8 mouse cellular contexts compared by ENCODE assay signal in the genomic region with DNA sequence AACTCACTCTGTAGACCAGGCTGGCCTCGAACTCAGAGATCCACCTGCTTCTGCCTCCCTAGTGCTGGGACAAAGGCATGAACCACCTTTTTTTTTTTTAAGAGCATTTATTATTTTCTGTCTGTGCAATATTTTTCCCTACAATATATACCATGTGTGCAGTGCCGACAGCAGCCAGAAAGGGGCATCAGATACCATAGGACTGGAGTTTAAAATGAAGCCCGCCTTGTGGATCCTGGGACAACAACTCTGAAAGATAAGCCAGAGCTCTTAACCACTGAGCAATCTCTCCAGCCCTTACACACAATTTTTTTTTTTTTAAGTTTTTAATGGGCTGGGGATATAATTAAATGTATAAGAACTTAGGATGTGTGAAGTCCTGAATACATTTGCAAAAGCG. TPM values are rescaled to one million over a fixed set of nuclear protein-coding genes. Genes with fewer than 3 reads are reported as not detected.
A peak's percentile ranks its signal among the peaks of the same experiment; 100 is the strongest.
DNase-seq lines count a peak whose midpoint lies in the region; ATAC-seq and TF ChIP-seq lines count a peak whose summit lies in the region.

No protein-coding gene starts in this region.

- TF ChIP-seq CTCF in embryonic fibroblast, embryonic 13.5 days (IDR thresholded peaks at IDR 0.05; ENCODE audit: borderline replicate concordance, insufficient read depth, low read length): no peak
- TF ChIP-seq CTCF in hindbrain, postnatal 0 days (IDR thresholded peaks at IDR 0.05; ENCODE audit: low read depth): no peak
- TF ChIP-seq CTCF in lung, adult 2 months (IDR thresholded peaks at IDR 0.05; ENCODE audit: insufficient read depth, low read length): peak; percentile 40

- peak overlapping the region; percentile 96 for H3K27ac ChIP-seq in embryonic fibroblast, embryonic 13.5 days (ENCODE audit: insufficient read depth, low read length)
- H3K27ac ChIP-seq in hindbrain, postnatal 0 days: no peak overlapping the region

- peaks cover 13% of the 10 kb centered on the region for H3K4me1 ChIP-seq in embryonic fibroblast, embryonic 13.5 days (ENCODE audit: control insufficient read depth, insufficient read depth, low read length)
- H3K4me1 ChIP-seq in hindbrain, postnatal 0 days (ENCODE audit: insufficient read depth, low read length): peaks cover 7% of the 10 kb centered on the region; the same call in 1 of the 2 replicates
- peaks cover 6% of the 10 kb centered on the region; the same call in 1 of the 2 replicates for H3K4me1 ChIP-seq in lung, adult 2 months (ENCODE audit: control insufficient read depth, insufficient read depth, low read length)

- WGBS in hindbrain, postnatal 0 days: 26% methylated on average over 4 of the region's 4 CpGs
- WGBS in lung, adult 2 months: 21% methylated on average over 4 of the region's 4 CpGs

- no peak overlapping the region for H3K9ac ChIP-seq in hindbrain, postnatal 0 days (replicated peaks; ENCODE audit: low read length)

- no peak overlapping the region for H3K4me3 ChIP-seq in embryonic fibroblast, embryonic 13.5 days (ENCODE audit: insufficient read depth, low read length)
- no peak overlapping the region for H3K4me3 ChIP-seq in hindbrain, postnatal 0 days (ENCODE audit: low read length)
- no peak overlapping the region for H3K4me3 ChIP-seq in lung, adult 2 months (replicated peaks; ENCODE audit: extremely low read depth, low read depth, low read length)

- ATAC-seq in hindbrain, postnatal 0 days: peak; percentile 46; the same call in 1 of the 2 replicates

- no peaks in the 10 kb centered on the region for H3K27me3 ChIP-seq in hindbrain, postnatal 0 days (ENCODE audit: insufficient read depth, low read length)

- no peaks in the 10 kb centered on the region for H3K9me3 ChIP-seq in hindbrain, postnatal 0 days (ENCODE audit: low read length)

- DNase-seq in 416B (ENCODE audit: low read depth) (peak; percentile 93), NIH3T3 (ENCODE audit: low read depth) (peak; percentile 85)
- peak; percentile 78 for DNase-seq in hindbrain, postnatal 0 days (ENCODE audit: low spot score)
- DNase-seq in lung, adult 2 months: no peak
- peak; percentile 69 to 73 for DNase-seq in spleen, postnatal 4 days (ENCODE audit: low spot score in 2 of 2)
- DNase-seq in urinary bladder, adult 2 months (ENCODE audit: low spot score): no peak
- no peak for DNase-seq in frontal cortex, adult 2 months (ENCODE audit: extremely low spot score in 1 of 2, low spot score in 1 of 2)

- no peaks in the 10 kb centered on the region for H3K36me3 ChIP-seq in hindbrain, postnatal 0 days (ENCODE audit: insufficient read depth, low read length)

- H3K4me2 ChIP-seq in hindbrain, postnatal 0 days (ENCODE audit: low read depth, low read length): peak overlapping the region; percentile 57; the same call in 1 of the 2 replicates

- no peak for TF ChIP-seq POLR2A in embryonic fibroblast, embryonic 13.5 days (IDR thresholded peaks at IDR 0.05; ENCODE audit: low read depth, low read length)
- no peak for TF ChIP-seq POLR2A in lung, adult 2 months (IDR thresholded peaks at IDR 0.05; ENCODE audit: borderline replicate concordance, extremely low read depth, low read depth, low read length)

RNA-seq across cellular contexts. Expression of a gene that starts 7.8 kb away (rescaled TPM):
- polyA plus RNA-seq in embryonic fibroblast, embryonic 13.5 days (2011; ENCODE audit: insufficient read length, low read depth, missing spikeins): 66.0 and 70.9 TPM in 2 replicates
- total RNA-seq in hindbrain, postnatal 0 days (2014; rRNA removed): 11.8 and 27.9 TPM in 2 replicates
- 13.4 and 14.8 TPM in 2 replicates for polyA plus RNA-seq in hindbrain, postnatal 0 days (2015; fragmentation: Nextera tagmentation; extraction: Ambion mirVana)
- polyA plus RNA-seq in lung, adult 2 months (2012; rRNA removed): 31.2 and 47.3 TPM in 2 replicates
- polyA plus RNA-seq in urinary bladder, adult 2 months (2012; rRNA removed): 61.4 and 104 TPM in 2 replicates
- 91.2 and 91.4 TPM in 2 replicates for polyA plus RNA-seq in frontal cortex, adult 2 months (2012; rRNA removed)

RNA-seq across cellular contexts. Expression of a gene that starts 13.8 kb away (rescaled TPM):
- 15.8 and 19.9 TPM in 2 replicates for polyA plus RNA-seq in embryonic fibroblast, embryonic 13.5 days (2011; ENCODE audit: insufficient read length, low read depth, missing spikeins)
- total RNA-seq in hindbrain, postnatal 0 days (2014; rRNA removed): 51.0 and 55.8 TPM in 2 replicates
- 32.2 and 33.3 TPM in 2 replicates for polyA plus RNA-seq in hindbrain, postnatal 0 days (2015; fragmentation: Nextera tagmentation; extraction: Ambion mirVana)
- polyA plus RNA-seq in lung, adult 2 months (2012; rRNA removed): 31.8 and 48.2 TPM in 2 replicates
- polyA plus RNA-seq in urinary bladder, adult 2 months (2012; rRNA removed): 5.0 and 5.2 TPM in 2 replicates
- 17.1 and 18.2 TPM in 2 replicates for polyA plus RNA-seq in frontal cortex, adult 2 months (2012; rRNA removed)

RNA-seq across cellular contexts. Expression of a gene that starts 20.9 kb away (rescaled TPM):
- polyA plus RNA-seq in embryonic fibroblast, embryonic 13.5 days (2011; ENCODE audit: insufficient read length, low read depth, missing spikeins): 11.1 and 11.6 TPM in 2 replicates
- 56.0 and 71.3 TPM in 2 replicates for total RNA-seq in hindbrain, postnatal 0 days (2014; rRNA removed)
- 74.1 and 78.4 TPM in 2 replicates for polyA plus RNA-seq in hindbrain, postnatal 0 days (2015; fragmentation: Nextera tagmentation; extraction: Ambion mirVana)
- polyA plus RNA-seq in lung, adult 2 months (2012; rRNA removed): 54.0 and 76.4 TPM in 2 replicates
- 26.5 and 36.7 TPM in 2 replicates for polyA plus RNA-seq in urinary bladder, adult 2 months (2012; rRNA removed)
- 57.6 and 58.4 TPM in 2 replicates for polyA plus RNA-seq in frontal cortex, adult 2 months (2012; rRNA removed)

RNA-seq across cellular contexts. Expression of a gene that starts 35.0 kb away (rescaled TPM):
- polyA plus RNA-seq in embryonic fibroblast, embryonic 13.5 days (2011; ENCODE audit: insufficient read length, low read depth, missing spikeins): 0.60 and 5.3 TPM in 2 replicates
- total RNA-seq in hindbrain, postnatal 0 days (2014; rRNA removed): 1.4 and 1.9 TPM in 2 replicates
- 0.93 and 1.5 TPM in 2 replicates for polyA plus RNA-seq in hindbrain, postnatal 0 days (2015; fragmentation: Nextera tagmentation; extraction: Ambion mirVana)
- polyA plus RNA-seq in lung, adult 2 months (2012; rRNA removed): 36.1 and 39.2 TPM in 2 replicates
- 11.8 and 16.8 TPM in 2 replicates for polyA plus RNA-seq in urinary bladder, adult 2 months (2012; rRNA removed)
- polyA plus RNA-seq in frontal cortex, adult 2 months (2012; rRNA removed): 1.2 and 1.3 TPM in 2 replicates

RNA-seq across cellular contexts. Expression of a gene that starts 50.4 kb away (rescaled TPM):
- 0.19 TPM in 1 of 2 replicates, not detected in the other for polyA plus RNA-seq in embryonic fibroblast, embryonic 13.5 days (2011; ENCODE audit: insufficient read length, low read depth, missing spikeins)
- total RNA-seq in hindbrain, postnatal 0 days (2014; rRNA removed): 0.47 TPM in 1 of 2 replicates, not detected in the other
- 0.11 and 0.18 TPM in 2 replicates for polyA plus RNA-seq in hindbrain, postnatal 0 days (2015; fragmentation: Nextera tagmentation; extraction: Ambion mirVana)
- polyA plus RNA-seq in lung, adult 2 months (2012; rRNA removed): 2.3 and 3.2 TPM in 2 replicates
- polyA plus RNA-seq in urinary bladder, adult 2 months (2012; rRNA removed): 1.6 and 1.7 TPM in 2 replicates
- 0.56 and 0.67 TPM in 2 replicates for polyA plus RNA-seq in frontal cortex, adult 2 months (2012; rRNA removed)

Comparison
In these comparisons a context has a peak if more than half of its experiments do, and no peak if none do; other contexts are left out.
1. DNase-seq: peak in 416B (single experiment), NIH3T3 (single experiment), hindbrain, postnatal 0 days (single experiment) and spleen, postnatal 4 days (2 of 2); none in lung, adult 2 months (single experiment), urinary bladder, adult 2 months (single experiment) and frontal cortex, adult 2 months (0 of 2).